Mouse (Mus musculus) neural tube, embryonic 14.5 days (tissue): ENCODE results near the gene Cldnd2. TPM values are rescaled to one million over a fixed set of nuclear protein-coding genes. Genes with fewer than 3 reads are reported as not detected.

Experiments used
- ATAC-seq: fragments of 200-750 bp; cut with Nextera tagmentation; 2 replicates; pipeline ENCODE4 v1.8.0; 2017; ENCODE audit warnings: low read depth, mild to moderate bottlenecking, moderate TSS enrichment, moderate library complexity
- H3K27ac ChIP-seq: fragments of 300-500 bp; sonication (generic); 2 replicates; pipeline ENCODE4 v1.5.1; 2014; ENCODE audit warnings: low read depth, mild to moderate bottlenecking, control low read depth, low read length, moderate library complexity, mixed read lengths
- H3K27me3 ChIP-seq: fragments of 300-500 bp; sonication (generic); 2 replicates; pipeline ENCODE4 v1.6.1; 2014; ENCODE audit warnings: low read length; ENCODE audit not compliant: control insufficient read depth, insufficient read depth
- H3K36me3 ChIP-seq: fragments of 300-500 bp; sonication (generic); 2 replicates; pipeline ENCODE4 v1.6.1; 2014; ENCODE audit warnings: low read length, mixed read lengths; ENCODE audit not compliant: control insufficient read depth, insufficient read depth
- H3K4me1 ChIP-seq: fragments of 300-500 bp; sonication (generic); 2 replicates; pipeline ENCODE4 v1.6.1; 2014; ENCODE audit warnings: low read length; ENCODE audit not compliant: control insufficient read depth, insufficient read depth
- H3K4me2 ChIP-seq: fragments of 300-500 bp; sonication (generic); 2 replicates; pipeline ENCODE4 v1.6.1; 2014; ENCODE audit warnings: mild to moderate bottlenecking, low read depth, low read length, control low read depth
- H3K4me3 ChIP-seq: fragments of 300-500 bp; sonication (generic); 2 replicates; pipeline ENCODE4 v1.5.1; 2014; ENCODE audit warnings: low read depth, low read length, control low read depth, mixed read lengths
- H3K9ac ChIP-seq: fragments of 300-500 bp; sonication (generic); replicated peaks from 2 replicates; pipeline ENCODE4 v1.6.1; 2014; ENCODE audit warnings: low read depth, mild to moderate bottlenecking, control low read depth, low read length, mixed read lengths
- H3K9me3 ChIP-seq: fragments of 300-500 bp; sonication (generic); 2 replicates; pipeline ENCODE4 v1.6.1; 2016; ENCODE audit warnings: low read length; ENCODE audit not compliant: control insufficient read depth
- WGBS: fragments of 180-500 bp; shearing (Covaris S2); extraction: QIAGEN DNeasy Blood & Tissue Kit; methylation state at CpG from one replicate; pipeline ENCODE4 v1.1.7; 2014; 5-methylcytosine and 5-hydroxymethylcytosine counted together
- polyA plus RNA-seq: library from polyadenylated mRNA; unstranded; fragments of >200 nt; fragmentation: Nextera tagmentation; extraction: Ambion mirVana; gene quantifications from 2 replicates; pipeline ENCODE4 v1.2.1, GENCODE M21; 2014

Gene Cldnd2
- polyA plus RNA-seq, 1 experiment from 2014 or later, result not detected

- Histone ChIP-seq H3K27ac (no peak overlapping the region), H3K4me3 (no peak overlapping the region), H3K4me2 (no peak overlapping the region), H3K27me3 (no peaks in the 10 kb centered on the region), H3K36me3 (peaks cover 17% of the 10 kb centered on the region), H3K9me3 (no peaks in the 10 kb centered on the region), H3K4me1 (no peaks in the 10 kb centered on the region), H3K9ac (no peak overlapping the region)
- WGBS, result 87% methylated on average over 14 of the region's 14 CpGs
- no peak for ATAC-seq
Observed at GRCm38 (mm10) chr7:43453599-43454355, 13.2 kb downstream of the Cldnd2 start.

- Histone ChIP-seq H3K9ac (no peak overlapping the region), H3K9me3 (no peaks in the 10 kb centered on the region), H3K27me3 (no peaks in the 10 kb centered on the region), H3K36me3 (peaks cover 17% of the 10 kb centered on the region), H3K4me2 (no peak overlapping the region), H3K4me3 (no peak overlapping the region), H3K27ac (no peak overlapping the region), H3K4me1 (no peaks in the 10 kb centered on the region)
- 94% methylated on average over 6 of the region's 6 CpGs for WGBS
- no peak for ATAC-seq
Observed at GRCm38 (mm10) chr7:43454371-43454770, 13.8 kb downstream of the Cldnd2 start.

GRCm38 (mm10) chr7:43462851-43463250 is 22.3 kb downstream of the Cldnd2 start, which contains the start of gene Vsig10l:
TSS of gene Vsig10l (plus strand) at chr7:43463151.
- Histone ChIP-seq H3K9me3 (no peaks in the 10 kb centered on the region), H3K27ac (no peak within 1 kb of the TSS), H3K4me3 (no peak within 1 kb of the TSS), H3K4me2 (no peak within 1 kb of the TSS), H3K4me1 (0 out of 2 replicates have a peak, but pooled peaks cover 3% of the 10 kb centered on the region), H3K27me3 (peaks cover 4% of the 10 kb centered on the region; the same call in 1 of the 2 replicates), H3K36me3 (no peaks in the 10 kb centered on the region), H3K9ac (no peak within 1 kb of the TSS)
- WGBS, result 73% methylated on average over 4 of the region's 4 CpGs
- ATAC-seq, result no peak

GRCm38 (mm10) chr7:43463976-43464375 is 23.4 kb downstream of the Cldnd2 start:
- no peak overlapping the region for H3K9ac ChIP-seq
- H3K27ac ChIP-seq, result no peak overlapping the region
- 87% methylated on average over 7 of the region's 7 CpGs for WGBS
- H3K4me3 ChIP-seq, result no peak overlapping the region
- no peak for ATAC-seq
- H3K4me2 ChIP-seq, result no peak overlapping the region
- 0 out of 2 replicates have a peak, but pooled peaks cover 3% of the 10 kb centered on the region for H3K4me1 ChIP-seq
- H3K27me3 ChIP-seq, result peaks cover 4% of the 10 kb centered on the region; the same call in 1 of the 2 replicates
- H3K36me3 ChIP-seq, result no peaks in the 10 kb centered on the region
- H3K9me3 ChIP-seq, result no peaks in the 10 kb centered on the region

GRCm38 (mm10) chr7:43464864-43465343 is 24.3 kb downstream of the Cldnd2 start:
- Histone ChIP-seq H3K27ac (0 out of 2 replicates have a peak overlapping the region, but pooled peaks have one; percentile 22), H3K4me3 (peak overlapping the region; percentile 37), H3K9ac (peak overlapping the region; percentile 62), H3K4me2 (peak overlapping the region; percentile 75), H3K27me3 (peaks cover 4% of the 10 kb centered on the region; the same call in 1 of the 2 replicates), H3K36me3 (no peaks in the 10 kb centered on the region), H3K4me1 (0 out of 2 replicates have a peak, but pooled peaks cover 3% of the 10 kb centered on the region), H3K9me3 (no peaks in the 10 kb centered on the region)
- ATAC-seq, result peak; percentile 73
- WGBS, result 8% methylated on average over 35 of the region's 35 CpGs

- Histone ChIP-seq H3K4me1 (0 out of 2 replicates have a peak, but pooled peaks cover 3% of the 10 kb centered on the region), H3K4me3 (peak overlapping the region; percentile 37), H3K27ac (peak overlapping the region; percentile 22; the same call in 1 of the 2 replicates), H3K4me2 (peak overlapping the region; percentile 75), H3K9me3 (no peaks in the 10 kb centered on the region), H3K27me3 (peaks cover 4% of the 10 kb centered on the region; the same call in 1 of the 2 replicates), H3K36me3 (no peaks in the 10 kb centered on the region), H3K9ac (peak overlapping the region; percentile 62)
- peak; percentile 80 for ATAC-seq
- WGBS, result 1% methylated on average over 33 of the region's 33 CpGs
Observed at GRCm38 (mm10) chr7:43465344-43466098, 24.9 kb downstream of the Cldnd2 start.

- H3K4me2 ChIP-seq, result peak overlapping the region; percentile 75
- H3K9ac ChIP-seq, result peak overlapping the region; percentile 47
- H3K36me3 ChIP-seq, result no peaks in the 10 kb centered on the region
- 1% methylated on average over 33 of the region's 33 CpGs for WGBS
- ATAC-seq, result peak; percentile 74
- peaks cover 4% of the 10 kb centered on the region; the same call in 1 of the 2 replicates for H3K27me3 ChIP-seq
- H3K9me3 ChIP-seq, result no peaks in the 10 kb centered on the region
- peak overlapping the region; percentile 37 for H3K4me3 ChIP-seq
- 0 out of 2 replicates have a peak, but pooled peaks cover 3% of the 10 kb centered on the region for H3K4me1 ChIP-seq
- H3K27ac ChIP-seq, result no peak overlapping the region
Observed at GRCm38 (mm10) chr7:43466099-43466694, 25.6 kb downstream of the Cldnd2 start.

- no peak overlapping the region for H3K4me2 ChIP-seq
- no peak for ATAC-seq
- no peak overlapping the region for H3K9ac ChIP-seq
- H3K27me3 ChIP-seq, result no peaks in the 10 kb centered on the region
- H3K36me3 ChIP-seq, result peaks cover 6% of the 10 kb centered on the region; the same call in 1 of the 2 replicates
- WGBS, result 40% methylated on average over 8 of the region's 8 CpGs
- H3K9me3 ChIP-seq, result no peaks in the 10 kb centered on the region
- no peak overlapping the region for H3K4me3 ChIP-seq
- no peak overlapping the region for H3K27ac ChIP-seq
- H3K4me1 ChIP-seq, result 0 out of 2 replicates have a peak, but pooled peaks cover 3% of the 10 kb centered on the region
Observed at GRCm38 (mm10) chr7:43470373-43470772, 29.8 kb downstream of the Cldnd2 start.
